Mouse (Mus musculus): ENCODE data around the gene Hgf. TPM values are rescaled to one million over a fixed set of nuclear protein-coding genes. Genes with fewer than 3 reads are reported as not detected.

Hgf gene
- polyA plus RNA-seq (2016; fragmentation: Nextera tagmentation; extraction: Ambion mirVana): 0.49 and 0.70 TPM in 2 replicates

DNA sequence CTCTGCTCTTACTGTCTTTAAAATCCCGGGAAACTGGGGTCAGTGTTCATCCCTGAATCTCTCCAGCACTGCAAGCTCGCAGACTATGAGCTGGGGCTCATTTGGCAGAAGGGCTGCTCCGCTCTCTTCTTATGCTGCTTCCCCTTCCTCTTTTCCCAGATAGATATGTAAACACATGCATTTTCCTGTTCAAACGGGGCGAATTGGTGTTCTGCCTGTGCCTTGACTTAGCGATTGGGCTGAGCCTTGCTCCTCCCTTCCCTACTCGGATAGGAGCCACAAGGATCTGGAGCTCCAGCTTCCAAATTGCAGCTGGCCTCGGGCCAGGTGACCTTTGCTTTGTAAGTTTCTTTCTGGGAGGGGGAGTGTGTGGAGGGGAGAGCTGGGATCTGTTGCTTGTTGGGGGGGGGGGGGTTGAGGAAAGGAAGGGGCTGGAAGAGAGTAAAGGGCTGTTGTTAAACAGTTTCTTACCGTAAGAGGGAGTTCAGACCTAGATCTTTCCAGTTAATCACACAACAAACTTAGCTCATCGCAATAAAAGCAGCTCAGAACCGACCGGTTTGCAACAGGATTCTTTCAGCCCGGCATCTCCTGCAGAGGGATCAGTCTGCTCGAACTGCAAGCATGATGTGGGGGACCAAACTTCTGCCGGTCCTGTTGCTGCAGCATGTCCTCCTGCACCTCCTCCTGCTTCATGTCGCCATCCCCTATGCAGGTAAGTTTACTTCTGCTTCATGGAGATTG lies at the start of gene Hgf:
Hgf (plus strand) TSS at position 192 of the 744 bp plus-strand sequence.
- H3K27me3 ChIP-seq: no peaks in the 10 kb centered on the region
- H3K4me2 ChIP-seq: peak within 1 kb of the TSS; percentile 50
- no peaks in the 10 kb centered on the region for H3K9me3 ChIP-seq
- peak; percentile 64 for ATAC-seq (ENCODE audit: low FRiP score)
- H3K4me3 ChIP-seq (replicated peaks): peak within 1 kb of the TSS; percentile 19
- H3K4me1 ChIP-seq: peaks cover 6% of the 10 kb centered on the region; the same call in 1 of the 2 replicates
- H3K9ac ChIP-seq: no peak within 1 kb of the TSS
- H3K27ac ChIP-seq: no peak within 1 kb of the TSS
- H3K36me3 ChIP-seq (replicated peaks): no peaks in the 10 kb centered on the region
- WGBS: 8% methylated on average over 16 of the region's 16 CpGs

DNA sequence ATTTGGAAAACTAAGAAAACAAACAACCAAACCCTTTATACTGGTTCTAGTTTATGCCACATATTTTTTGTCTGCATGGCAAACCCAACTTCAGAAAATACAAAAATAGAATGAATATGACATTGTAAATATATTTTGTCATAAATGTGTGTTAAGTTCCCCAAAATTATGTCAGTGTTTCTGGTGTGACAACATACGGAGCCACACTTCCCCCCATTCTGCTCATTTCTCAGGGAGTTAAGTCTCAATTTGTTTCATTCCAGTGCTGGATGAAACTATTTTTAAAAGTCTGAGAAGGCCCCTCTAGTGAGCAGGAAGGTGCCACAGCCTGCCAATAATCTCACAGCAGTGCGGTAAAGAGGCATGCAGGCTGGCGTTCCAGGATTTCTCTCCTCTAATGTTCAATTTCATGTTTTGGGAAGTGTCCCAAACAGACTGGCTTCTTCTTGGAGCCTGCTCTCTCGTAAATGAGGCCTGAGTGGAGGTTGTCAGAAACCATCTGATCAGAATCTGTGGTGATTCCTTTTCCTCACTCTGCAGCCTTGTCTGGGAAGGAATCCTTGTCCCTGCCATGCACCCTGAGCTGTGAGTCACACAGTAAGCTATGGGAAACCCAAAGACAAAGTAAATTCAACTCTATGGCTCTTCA lies 46.5 kb upstream of the Hgf start:
- 83% methylated on average over 4 of the region's 4 CpGs for WGBS
- no peak for ATAC-seq (ENCODE audit: low FRiP score)
- Histone ChIP-seq H3K27ac (no peak overlapping the region), H3K27me3 (no peaks in the 10 kb centered on the region), H3K9ac (no peak overlapping the region), H3K9me3 (no peaks in the 10 kb centered on the region), H3K36me3 (replicated peaks) (no peaks in the 10 kb centered on the region), H3K4me2 (no peak overlapping the region), H3K4me3 (replicated peaks) (no peak overlapping the region), H3K4me1 (no peaks in the 10 kb centered on the region)

DNA sequence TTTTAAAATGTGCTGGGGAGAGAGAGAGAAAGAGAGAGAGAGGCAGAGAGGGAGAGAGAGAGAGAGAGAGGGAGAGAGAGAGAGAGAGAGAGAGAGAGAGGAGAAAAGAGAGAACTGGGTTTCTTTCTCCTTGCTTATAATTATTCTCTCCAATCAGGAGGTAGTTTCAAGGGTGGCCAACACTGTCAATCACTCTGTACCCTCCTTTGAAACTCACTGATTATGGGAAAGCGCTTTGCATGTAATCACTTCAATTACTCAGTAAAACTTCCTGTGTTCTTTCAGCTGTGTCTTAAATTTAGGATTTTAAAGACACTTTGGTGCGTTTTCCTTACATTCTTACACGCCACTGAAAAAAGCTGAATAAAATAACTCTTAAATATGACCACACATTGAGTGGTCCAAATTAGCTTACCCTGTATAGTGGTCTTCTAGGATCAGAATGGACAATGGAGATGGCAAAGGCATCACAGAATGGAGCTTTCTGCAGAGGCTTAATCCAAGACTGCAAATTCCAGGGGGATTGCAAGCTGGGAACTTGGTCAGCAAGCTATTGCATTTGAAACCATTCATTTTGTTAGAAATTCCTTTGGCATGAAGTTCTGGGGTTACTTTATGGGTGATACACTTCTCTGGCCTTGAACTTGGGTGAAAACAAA lies 21.5 kb upstream of the Hgf start:
- Histone ChIP-seq H3K4me3 (replicated peaks) (no peak overlapping the region), H3K9me3 (no peaks in the 10 kb centered on the region), H3K27me3 (no peaks in the 10 kb centered on the region), H3K9ac (no peak overlapping the region), H3K36me3 (replicated peaks) (no peaks in the 10 kb centered on the region), H3K4me2 (no peak overlapping the region), H3K4me1 (no peaks in the 10 kb centered on the region), H3K27ac (no peak overlapping the region)
- 59% methylated on average over 3 of the region's 3 CpGs for WGBS
- peak; percentile 49; the same call in 1 of the 2 replicates for ATAC-seq (ENCODE audit: low FRiP score)

DNA sequence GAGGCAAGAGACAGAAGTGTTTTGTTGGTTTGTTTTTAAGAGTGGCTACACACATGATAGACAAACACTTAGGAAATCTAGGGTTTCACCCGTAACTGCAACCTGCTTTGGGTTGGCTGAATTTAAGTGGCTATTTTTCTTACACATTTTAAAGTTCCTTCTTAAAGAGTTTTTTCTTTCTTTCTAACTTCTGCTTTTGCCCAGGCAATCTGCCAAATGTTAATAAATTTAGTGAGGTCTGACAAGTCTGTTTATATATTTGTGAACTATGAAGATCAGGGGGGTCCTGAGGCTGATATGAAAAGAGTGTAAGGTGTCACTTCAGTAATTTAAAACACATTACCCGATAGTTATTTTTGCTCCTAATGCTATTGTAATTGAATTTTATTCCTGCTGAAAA lies 15.2 kb upstream of the Hgf start:
- no peak overlapping the region for H3K4me2 ChIP-seq
- no peak overlapping the region for H3K4me3 ChIP-seq (replicated peaks)
- 89% methylated on average over 2 of the region's 2 CpGs for WGBS
- no peak for ATAC-seq (ENCODE audit: low FRiP score)
- H3K4me1 ChIP-seq: no peaks in the 10 kb centered on the region
- H3K36me3 ChIP-seq (replicated peaks): no peaks in the 10 kb centered on the region
- H3K9ac ChIP-seq: no peak overlapping the region
- H3K27ac ChIP-seq: no peak overlapping the region
- no peaks in the 10 kb centered on the region for H3K27me3 ChIP-seq
- H3K9me3 ChIP-seq: no peaks in the 10 kb centered on the region

DNA sequence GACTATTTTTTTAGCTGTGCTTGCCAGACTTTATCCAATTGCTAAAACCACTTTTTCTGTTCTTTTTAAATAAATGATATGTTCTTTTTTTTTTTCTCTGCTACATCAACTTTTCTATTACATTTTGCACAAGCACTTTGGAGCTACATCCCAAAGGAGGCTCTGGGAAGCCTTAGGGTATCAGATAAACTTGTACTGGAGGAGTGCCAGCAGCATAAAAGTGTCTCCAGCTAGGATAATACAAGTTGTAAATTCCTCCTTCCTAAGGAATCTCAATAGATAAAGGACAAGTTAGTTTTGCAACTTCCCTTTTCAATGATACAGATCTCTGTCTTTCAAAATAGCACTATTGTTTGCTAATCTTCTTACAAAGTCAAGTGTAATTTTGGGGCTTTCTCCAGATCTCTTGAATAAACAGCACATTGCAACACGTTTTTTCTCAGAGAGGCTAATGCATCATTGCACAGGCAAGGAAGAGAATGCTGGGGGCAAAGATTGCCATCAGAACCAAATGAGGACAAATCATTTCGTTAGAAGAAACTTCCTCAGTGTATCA lies 11.7 kb upstream of the Hgf start:
- WGBS: 30% methylated on average over 2 of the region's 2 CpGs
- Histone ChIP-seq H3K27ac (no peak overlapping the region), H3K36me3 (replicated peaks) (no peaks in the 10 kb centered on the region), H3K4me3 (replicated peaks) (no peak overlapping the region), H3K9ac (no peak overlapping the region), H3K4me1 (no peaks in the 10 kb centered on the region), H3K9me3 (no peaks in the 10 kb centered on the region), H3K4me2 (no peak overlapping the region), H3K27me3 (no peaks in the 10 kb centered on the region)
- ATAC-seq (ENCODE audit: low FRiP score): no peak

DNA sequence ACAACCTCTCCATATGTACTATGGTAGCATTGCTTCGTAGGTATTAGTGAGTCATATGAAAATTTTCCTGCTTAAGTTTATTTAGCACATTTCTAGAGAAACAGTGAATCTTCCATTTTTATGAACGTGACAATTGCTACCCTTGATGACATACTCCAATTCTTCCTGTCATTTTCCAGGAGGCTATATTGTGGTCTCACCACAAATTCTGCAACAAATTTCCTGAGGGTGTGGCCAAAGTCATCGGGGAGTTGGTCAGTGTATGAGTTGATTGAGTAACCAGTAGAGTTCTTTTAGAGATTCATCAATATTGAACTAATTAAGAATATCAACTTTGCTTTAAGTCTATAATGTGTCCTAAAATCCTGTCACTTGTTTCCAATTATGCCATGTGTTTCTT lies 5.8 kb upstream of the Hgf start:
- H3K36me3 ChIP-seq (replicated peaks): no peaks in the 10 kb centered on the region
- no peak overlapping the region for H3K27ac ChIP-seq
- H3K27me3 ChIP-seq: no peaks in the 10 kb centered on the region
- no peak overlapping the region for H3K9ac ChIP-seq
- H3K4me2 ChIP-seq: no peak overlapping the region
- no peaks in the 10 kb centered on the region for H3K9me3 ChIP-seq
- no peaks in the 10 kb centered on the region for H3K4me1 ChIP-seq
- no peak overlapping the region for H3K4me3 ChIP-seq (replicated peaks)
- ATAC-seq (ENCODE audit: low FRiP score): no peak
- WGBS: 84% methylated on average over 3 of the region's 3 CpGs

DNA sequence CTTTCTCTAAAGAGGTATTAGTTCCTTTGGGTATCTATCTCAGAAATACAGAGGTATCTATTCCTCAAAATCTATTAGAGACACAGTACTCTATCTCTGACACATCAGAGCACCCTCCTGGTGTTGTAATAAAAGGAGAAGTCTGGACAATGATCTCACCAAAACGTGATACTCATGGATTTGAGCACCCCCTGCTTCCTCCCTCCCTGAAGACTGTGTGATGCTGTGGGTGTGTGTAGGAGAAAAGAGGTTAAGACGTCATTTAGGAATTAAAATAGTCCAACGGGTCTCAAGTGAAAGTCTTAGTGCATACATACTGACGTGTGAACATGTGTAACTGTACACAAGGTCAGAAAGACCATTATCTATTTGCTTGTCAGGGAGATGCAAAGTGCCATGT lies 648 bp upstream of the Hgf start:
- ATAC-seq (ENCODE audit: low FRiP score): no peak
- H3K27ac ChIP-seq: no peak overlapping the region

DNA sequence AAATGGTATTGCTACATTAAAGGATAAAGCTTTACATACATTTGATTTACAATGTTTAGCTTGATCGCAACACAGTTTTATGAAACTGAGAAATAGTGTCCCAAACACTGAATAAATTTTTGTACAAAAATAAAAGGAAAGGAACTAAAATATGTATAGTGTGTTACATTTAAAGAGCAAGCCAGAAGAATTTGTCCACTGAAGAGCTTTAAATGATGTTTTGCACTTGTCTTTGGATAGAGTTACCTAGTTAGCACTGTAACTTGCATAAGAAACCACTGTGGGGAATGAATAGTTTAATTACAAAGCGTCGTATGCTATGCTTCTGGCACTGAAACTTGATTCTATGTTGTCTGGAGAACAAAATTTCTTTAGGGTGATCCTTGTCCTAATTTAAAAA lies 7.0 kb downstream of the Hgf start:
- Histone ChIP-seq H3K27ac (no peak overlapping the region), H3K4me2 (no peak overlapping the region), H3K9me3 (no peaks in the 10 kb centered on the region), H3K36me3 (replicated peaks) (no peaks in the 10 kb centered on the region), H3K4me3 (replicated peaks) (no peak overlapping the region), H3K4me1 (no peaks in the 10 kb centered on the region), H3K27me3 (no peaks in the 10 kb centered on the region), H3K9ac (no peak overlapping the region)
- WGBS: 85% methylated on average over 3 of the region's 3 CpGs
- no peak for ATAC-seq (ENCODE audit: low FRiP score)

More for the DNA sequence above, 648 bp upstream of the Hgf start:
- H3K4me1 ChIP-seq: peaks cover 6% of the 10 kb centered on the region; the same call in 1 of the 2 replicates
- H3K4me2 ChIP-seq: no peak overlapping the region
- WGBS: 77% methylated on average over 4 of the region's 4 CpGs
- no peak overlapping the region for H3K4me3 ChIP-seq (replicated peaks)
- H3K9ac ChIP-seq: no peak overlapping the region
- no peaks in the 10 kb centered on the region for H3K36me3 ChIP-seq (replicated peaks)
- H3K27me3 ChIP-seq: no peaks in the 10 kb centered on the region
- H3K9me3 ChIP-seq: no peaks in the 10 kb centered on the region

DNA sequence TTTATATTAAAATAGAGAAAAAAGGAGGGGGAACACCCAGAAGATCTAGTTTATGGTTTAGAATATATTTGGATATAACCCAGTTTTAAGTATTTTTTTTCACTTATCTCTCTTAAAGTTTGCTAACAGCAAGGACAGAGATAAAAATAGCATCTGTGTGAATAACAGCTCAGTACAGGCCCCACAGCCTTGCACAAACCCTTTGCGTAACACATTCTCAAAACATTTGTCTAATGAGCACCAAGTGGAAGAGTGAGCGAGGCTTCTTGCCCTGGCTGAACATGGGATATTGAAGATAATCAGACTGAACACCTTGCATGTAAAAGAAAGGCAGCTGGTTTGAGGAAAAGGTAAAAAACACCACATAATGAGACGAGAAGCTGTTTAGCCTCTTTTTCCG lies 15.7 kb downstream of the Hgf start:
- Histone ChIP-seq H3K27me3 (no peaks in the 10 kb centered on the region), H3K27ac (no peak overlapping the region), H3K9me3 (no peaks in the 10 kb centered on the region), H3K4me2 (no peak overlapping the region), H3K36me3 (replicated peaks) (no peaks in the 10 kb centered on the region), H3K4me1 (no peaks in the 10 kb centered on the region), H3K9ac (no peak overlapping the region), H3K4me3 (replicated peaks) (no peak overlapping the region)
- 83% methylated on average over 4 of the region's 4 CpGs for WGBS
- ATAC-seq (ENCODE audit: low FRiP score): no peak

DNA sequence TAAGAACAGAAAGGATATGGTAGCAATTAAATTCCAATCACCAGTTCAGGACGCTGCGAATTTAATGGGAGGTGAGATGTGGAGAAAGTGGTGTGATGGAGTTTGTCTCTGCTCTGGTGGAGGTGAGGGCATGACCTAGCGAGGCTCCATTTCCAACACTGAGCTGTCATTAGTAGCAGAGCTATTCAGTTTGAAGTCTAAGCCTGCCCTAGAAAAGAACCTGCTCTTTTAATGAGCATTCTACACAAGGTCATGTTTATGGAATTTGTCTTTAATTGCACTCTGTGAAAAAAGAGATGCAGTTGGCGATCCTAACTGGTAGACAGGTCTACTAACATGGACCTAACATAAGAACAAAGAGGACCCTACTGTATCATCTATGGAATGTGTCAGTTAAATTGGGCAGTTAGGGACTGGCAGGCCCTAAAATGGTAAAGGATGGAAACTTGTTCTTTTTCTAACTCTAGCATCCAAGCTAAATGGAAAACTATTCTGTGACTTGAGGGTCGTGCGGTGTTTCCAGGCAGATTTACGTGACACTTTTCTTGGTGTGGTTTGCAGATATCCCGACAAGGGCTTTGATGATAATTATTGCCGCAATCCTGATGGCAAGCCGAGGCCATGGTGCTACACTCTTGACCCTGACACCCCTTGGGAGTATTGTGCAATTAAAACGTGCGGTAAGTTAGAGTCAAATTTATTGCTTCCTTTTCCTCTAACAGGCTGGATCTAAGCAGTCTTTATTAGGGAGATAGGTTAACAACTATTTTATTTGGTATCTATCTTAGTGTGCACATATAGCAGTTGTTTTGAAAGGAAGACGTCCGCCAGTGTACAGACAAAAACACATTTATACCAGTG lies 24.8 kb downstream of the Hgf start:
- no peaks in the 10 kb centered on the region for H3K9me3 ChIP-seq
- no peak overlapping the region for H3K4me2 ChIP-seq
- H3K27me3 ChIP-seq: no peaks in the 10 kb centered on the region
- no peaks in the 10 kb centered on the region; the same call in 1 of the 2 replicates for H3K4me1 ChIP-seq
- H3K36me3 ChIP-seq (replicated peaks): no peaks in the 10 kb centered on the region
- WGBS: 74% methylated on average over 14 of the region's 14 CpGs
- H3K4me3 ChIP-seq (replicated peaks): no peak overlapping the region
- ATAC-seq (ENCODE audit: low FRiP score): peak; percentile 39; the same call in 1 of the 2 replicates
- H3K27ac ChIP-seq: no peak overlapping the region
- no peak overlapping the region for H3K9ac ChIP-seq

DNA sequence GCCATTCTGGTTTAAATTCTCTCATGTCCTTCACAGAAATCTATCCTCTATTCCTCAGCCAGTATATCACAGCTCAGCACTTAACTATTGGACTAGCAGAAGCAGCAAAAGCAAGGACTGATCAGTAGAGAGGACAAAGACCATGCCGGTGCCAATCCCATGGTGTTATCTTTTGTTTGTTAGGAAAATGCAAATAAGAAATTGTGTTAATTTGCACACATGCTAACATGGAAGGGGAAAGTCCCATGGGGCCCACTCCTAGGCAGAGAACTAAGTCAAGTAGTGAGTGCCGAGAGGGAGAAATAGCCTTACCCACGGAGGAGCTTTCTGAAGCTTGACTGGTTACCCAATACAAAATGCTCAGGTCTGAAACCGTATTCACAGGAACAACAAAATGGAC lies 42.4 kb downstream of the Hgf start:
- Histone ChIP-seq H3K27ac (no peak overlapping the region), H3K4me1 (no peaks in the 10 kb centered on the region), H3K9me3 (no peaks in the 10 kb centered on the region), H3K4me3 (replicated peaks) (no peak overlapping the region), H3K4me2 (no peak overlapping the region), H3K36me3 (replicated peaks) (no peaks in the 10 kb centered on the region), H3K27me3 (no peaks in the 10 kb centered on the region), H3K9ac (no peak overlapping the region)
- peak; percentile 33; the same call in 1 of the 2 replicates for ATAC-seq (ENCODE audit: low FRiP score)
- 72% methylated on average over 4 of the region's 4 CpGs for WGBS

DNA sequence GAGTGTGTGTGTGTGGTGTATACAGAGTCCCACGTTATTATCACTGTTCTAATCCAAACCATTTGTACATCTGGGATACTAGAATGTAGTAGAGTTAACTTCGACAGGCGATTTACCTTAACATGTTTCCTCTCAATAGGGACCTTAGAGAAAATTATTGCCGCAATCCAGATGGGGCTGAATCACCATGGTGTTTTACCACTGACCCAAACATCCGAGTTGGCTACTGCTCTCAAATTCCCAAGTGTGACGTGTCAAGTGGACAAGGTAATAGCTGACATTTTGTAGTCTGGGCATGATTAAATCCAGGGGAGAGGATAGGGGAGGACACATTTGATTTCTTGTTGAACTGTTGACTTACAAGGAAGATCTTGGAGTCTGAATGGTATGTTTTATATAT lies 44.7 kb downstream of the Hgf start:
- no peaks in the 10 kb centered on the region for H3K4me1 ChIP-seq
- no peak overlapping the region for H3K4me2 ChIP-seq
- no peaks in the 10 kb centered on the region for H3K9me3 ChIP-seq
- H3K36me3 ChIP-seq (replicated peaks): no peaks in the 10 kb centered on the region
- H3K9ac ChIP-seq: no peak overlapping the region
- ATAC-seq (ENCODE audit: low FRiP score): no peak
- H3K27ac ChIP-seq: no peak overlapping the region
- H3K27me3 ChIP-seq: no peaks in the 10 kb centered on the region
- 75% methylated on average over 6 of the region's 6 CpGs for WGBS
- H3K4me3 ChIP-seq (replicated peaks): no peak overlapping the region
